Mouse (Mus musculus) kidney, postnatal 0 days (tissue): ENCODE measurements around the gene Vmn1r43. TPM values are rescaled to one million over a fixed set of nuclear protein-coding genes. Genes with fewer than 3 reads are reported as not detected.

Experiments
- ATAC-seq: fragments of 200-750 bp; cut with Nextera tagmentation; replicated peaks from 2 replicates; pipeline ENCODE4 v1.8.0; 2017; ENCODE audit warnings: low read depth, moderate number of reproducible peaks, moderate TSS enrichment, moderate library complexity; ENCODE audit not compliant: low FRiP score
- DNase-seq: peaks from one replicate; pipeline ENCODE4 v3.0.0-alpha.2; 2016; ENCODE audit warnings: low spot score
- H3K27ac ChIP-seq: fragments of 300-500 bp; sonication (generic); 2 replicates; pipeline ENCODE4 v1.5.1; 2014; ENCODE audit warnings: mild to moderate bottlenecking
- H3K27me3 ChIP-seq: fragments of 300-500 bp; sonication (generic); 2 replicates; pipeline ENCODE4 v1.6.1; 2014; ENCODE audit warnings: low read length, mixed read lengths; ENCODE audit not compliant: insufficient read depth
- H3K36me3 ChIP-seq: fragments of 300-500 bp; sonication (generic); 2 replicates; pipeline ENCODE4 v1.6.1; 2014; ENCODE audit warnings: low read length, mixed read lengths; ENCODE audit not compliant: insufficient read depth
- H3K4me1 ChIP-seq: fragments of 300-500 bp; sonication (generic); replicated peaks from 2 replicates; pipeline ENCODE4 v1.6.1; 2014; ENCODE audit warnings: antibody characterized with exemption, low read length, mixed read lengths; ENCODE audit not compliant: insufficient read depth
- H3K4me2 ChIP-seq: fragments of 300-500 bp; sonication (generic); 2 replicates; pipeline ENCODE4 v1.6.1; 2014; ENCODE audit warnings: mild to moderate bottlenecking, low read length, moderate library complexity, mixed read lengths
- H3K4me3 ChIP-seq: fragments of 300-500 bp; sonication (generic); replicated peaks from 2 replicates; pipeline ENCODE4 v1.5.1; 2014; ENCODE audit warnings: low read depth, low read length
- H3K9ac ChIP-seq: fragments of 300-500 bp; sonication (generic); 2 replicates; pipeline ENCODE4 v1.6.1; 2014; ENCODE audit warnings: low read depth, low read length
- H3K9me3 ChIP-seq: fragments of 300-500 bp; sonication (generic); replicated peaks from 2 replicates; pipeline ENCODE4 v1.6.1; 2016; ENCODE audit warnings: low read length, inconsistent platforms, mixed read lengths
- CTCF ChIP-seq: IDR thresholded peaks from 2 replicates; pipeline ENCODE4 v1.5.1; 2016; ENCODE audit warnings: antibody characterized with exemption, low read depth, mild to moderate bottlenecking, moderate library complexity
- WGBS: fragments of 180-500 bp; shearing (Covaris S2); extraction: QIAGEN DNeasy Blood & Tissue Kit; methylation state at CpG from one replicate; pipeline ENCODE4 v1.1.7; 2014; 5-methylcytosine and 5-hydroxymethylcytosine counted together
- polyA plus RNA-seq: library from polyadenylated mRNA; unstranded; fragments of >200 nt; fragmentation: Nextera tagmentation; extraction: Ambion mirVana; gene quantifications from 2 replicates; pipeline ENCODE4 v1.2.1, GENCODE M21; 2015

The Vmn1r43 gene
- polyA plus RNA-seq, 1 experiment from 2014 or later: not detected

GRCm38 (mm10) chr6:89863792-89864191 lies 12.4 kb downstream of the Vmn1r43 start:
- Histone ChIP-seq H3K4me3 (no peak overlapping the region), H3K27me3 (no peaks in the 10 kb centered on the region), H3K36me3 (no peaks in the 10 kb centered on the region), H3K9ac (no peak overlapping the region), H3K9me3 (0 out of 2 replicates have a peak, but pooled peaks cover 4% of the 10 kb centered on the region), H3K4me1 (no peaks in the 10 kb centered on the region), H3K27ac (no peak overlapping the region), H3K4me2 (no peak overlapping the region)
- TF ChIP-seq CTCF: no peak
- DNase-seq (no peak), ATAC-seq (no peak)
- WGBS: 71% methylated on average over 4 of the region's 4 CpGs

GRCm38 (mm10) chr6:89859839-89860238 lies 16.4 kb downstream of the Vmn1r43 start:
- Histone ChIP-seq H3K4me1 (no peaks in the 10 kb centered on the region), H3K9ac (no peak overlapping the region), H3K36me3 (no peaks in the 10 kb centered on the region), H3K4me2 (no peak overlapping the region), H3K27ac (no peak overlapping the region), H3K9me3 (0 out of 2 replicates have a peak, but pooled peaks cover 4% of the 10 kb centered on the region), H3K4me3 (no peak overlapping the region), H3K27me3 (no peaks in the 10 kb centered on the region)
- DNase-seq: peak; percentile 1
- ATAC-seq: no peak
- no peak for TF ChIP-seq CTCF
- WGBS: 82% methylated on average over 2 of the region's 2 CpGs

- Histone ChIP-seq H3K27ac (no peak overlapping the region), H3K36me3 (no peaks in the 10 kb centered on the region), H3K9me3 (0 out of 2 replicates have a peak, but pooled peaks cover 4% of the 10 kb centered on the region), H3K4me3 (no peak overlapping the region), H3K4me1 (no peaks in the 10 kb centered on the region), H3K27me3 (no peaks in the 10 kb centered on the region), H3K4me2 (no peak overlapping the region), H3K9ac (no peak overlapping the region)
- WGBS: 86% methylated on average over 3 of the region's 3 CpGs
- ATAC-seq (no peak), DNase-seq (no peak)
- no peak for TF ChIP-seq CTCF
Observed at GRCm38 (mm10) chr6:89857552-89857951, 18.7 kb downstream of the Vmn1r43 start.

Other genes with a start within 250 kb of the Vmn1r43 start
- gene Txnrd3, start 232.4 kb downstream of the Vmn1r43 start, polyA plus RNA-seq: 27.9 and 29.2 TPM in 2 replicates
- not detected in 2 replicates for gene Vmn1r40, start 168.9 kb downstream of the Vmn1r43 start, polyA plus RNA-seq
- not detected in 2 replicates for gene Vmn1r41, start 135.6 kb downstream of the Vmn1r43 start, polyA plus RNA-seq
- not detected in 2 replicates for gene Vmn1r42, start within 50 bp of the Vmn1r43 start, polyA plus RNA-seq
- not detected in 2 replicates for gene Vmn1r44, start 7.2 kb upstream of the Vmn1r43 start, polyA plus RNA-seq
- gene Vmn1r45, start 64.2 kb upstream of the Vmn1r43 start, polyA plus RNA-seq: not detected in 2 replicates
- not detected in 2 replicates for gene Vmn1r46, start 92.9 kb upstream of the Vmn1r43 start, polyA plus RNA-seq
- gene Vmn1r47, start 139.7 kb upstream of the Vmn1r43 start, polyA plus RNA-seq: not detected in 2 replicates
- not detected in 2 replicates for gene Vmn1r48, start 160.4 kb upstream of the Vmn1r43 start, polyA plus RNA-seq
- not detected in 2 replicates for gene Vmn1r49, start 202.1 kb upstream of the Vmn1r43 start, polyA plus RNA-seq
- gene Vmn1r50, start 225.0 kb upstream of the Vmn1r43 start, polyA plus RNA-seq: not detected in 2 replicates
- gene Vmn1r51, start 246.2 kb upstream of the Vmn1r43 start, polyA plus RNA-seq: 0.03 TPM in 1 of 2 replicates, not detected in the other